Mouse (Mus musculus) mature B cell (primary cell): Measurements from ENCODE around the gene Cracr2a.

Experiments
- in situ Hi-C: fragments of 300-500 bp; cut with MboI; formaldehyde crosslinking; loops from 2 replicates; pipeline ENCODE4 v1.14.3; 2019

Cracr2a gene

DNA sequence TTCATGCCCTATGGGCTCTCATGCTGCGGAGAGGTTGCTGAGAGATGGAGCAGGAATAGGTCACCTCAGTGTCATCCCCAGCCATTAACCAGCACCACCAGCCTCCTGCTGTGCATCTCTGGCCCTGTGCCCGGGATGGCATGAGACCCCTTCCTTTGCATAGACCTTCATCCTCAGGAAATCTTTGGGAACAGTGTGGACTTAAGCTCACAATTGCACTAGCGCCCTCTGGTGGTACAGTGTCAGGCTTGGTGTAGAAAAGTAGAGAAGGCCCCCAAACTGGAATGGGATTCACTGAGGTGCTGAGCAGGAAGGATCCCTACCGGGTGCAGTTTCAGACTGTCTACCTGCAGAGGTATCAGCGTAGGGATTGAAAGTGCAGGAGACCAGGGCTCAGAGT, 64.0 kb downstream of the Cracr2a start:
- in situ Hi-C loops: no loop called here

DNA sequence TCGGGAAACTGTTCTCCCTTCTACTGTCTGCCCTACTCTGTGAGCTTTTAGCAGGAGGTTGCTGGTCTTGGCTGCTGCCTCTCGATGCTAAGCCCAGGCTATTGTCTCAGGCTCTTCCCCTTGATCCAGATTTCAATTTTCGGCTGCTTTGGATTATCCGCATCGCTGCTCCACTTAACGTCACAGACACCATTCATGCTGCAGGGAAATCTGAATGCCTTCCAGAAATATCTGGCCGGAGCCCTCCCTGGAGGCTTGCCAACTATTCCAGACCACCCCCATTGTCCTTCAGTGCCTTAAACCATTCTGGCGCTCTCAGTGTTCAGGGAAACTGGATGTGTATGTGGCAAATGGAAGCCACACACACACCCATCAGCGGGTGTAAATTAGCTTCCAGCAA, 66.3 kb downstream of the Cracr2a start:
- in situ Hi-C loops: no loop called here

GRCm38 (mm10) chr6:127629249-127629648, 68.1 kb downstream of the Cracr2a start:
- in situ Hi-C loops: no loop called here

- in situ Hi-C loops: no loop called here
Observed at GRCm38 (mm10) chr6:127634858-127635257, 73.7 kb downstream of the Cracr2a start.

- in situ Hi-C loops: no loop called here
Observed at GRCm38 (mm10) chr6:127635462-127636189, 74.5 kb downstream of the Cracr2a start.

GRCm38 (mm10) chr6:127641077-127641801, 80.1 kb downstream of the Cracr2a start:
- in situ Hi-C loops: no loop called here

DNA sequence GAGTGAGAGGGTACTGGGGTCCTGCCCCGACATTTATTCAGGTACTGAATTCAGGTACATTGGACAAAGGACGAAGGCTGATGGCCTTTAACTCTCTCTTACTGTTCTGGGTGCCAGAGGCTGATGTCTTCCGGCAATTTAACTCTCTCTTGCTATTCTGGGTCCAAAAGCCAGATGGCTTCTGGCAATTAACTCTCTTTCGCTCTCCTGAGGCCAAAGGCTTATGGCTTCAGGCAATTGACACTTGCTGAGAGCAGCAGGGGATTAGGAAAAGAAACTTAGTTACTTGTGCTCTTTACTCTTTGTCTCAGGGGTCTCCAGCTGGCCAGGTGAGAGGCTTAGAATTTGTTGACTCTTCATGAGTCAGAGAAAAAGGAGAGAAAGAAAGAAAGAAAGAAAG, 94.8 kb downstream of the Cracr2a start:
- in situ Hi-C loops: no loop called here

- in situ Hi-C loops: no loop called here
Observed at GRCm38 (mm10) chr6:127657152-127657551, 96.0 kb downstream of the Cracr2a start.

DNA sequence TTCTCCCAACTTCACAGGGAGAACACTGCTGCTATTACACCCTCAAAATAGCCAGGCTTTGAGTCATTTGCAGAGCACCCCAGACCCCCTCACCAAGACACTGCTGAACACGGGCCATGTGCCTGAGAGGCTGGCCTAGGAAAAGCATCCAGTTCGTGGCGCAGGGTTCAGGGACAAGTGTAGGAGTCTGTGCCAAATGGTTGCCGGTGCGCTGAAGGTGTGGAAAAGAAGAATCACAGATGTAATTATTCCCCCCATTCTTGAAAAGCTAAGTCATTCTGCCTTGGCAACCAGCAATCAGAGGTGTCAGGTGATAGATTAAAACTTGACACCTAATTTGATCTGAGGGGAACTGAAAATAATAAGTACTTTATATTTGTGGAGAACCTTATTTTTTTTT, 98.3 kb downstream of the Cracr2a start:
- in situ Hi-C loops: no loop called here

DNA sequence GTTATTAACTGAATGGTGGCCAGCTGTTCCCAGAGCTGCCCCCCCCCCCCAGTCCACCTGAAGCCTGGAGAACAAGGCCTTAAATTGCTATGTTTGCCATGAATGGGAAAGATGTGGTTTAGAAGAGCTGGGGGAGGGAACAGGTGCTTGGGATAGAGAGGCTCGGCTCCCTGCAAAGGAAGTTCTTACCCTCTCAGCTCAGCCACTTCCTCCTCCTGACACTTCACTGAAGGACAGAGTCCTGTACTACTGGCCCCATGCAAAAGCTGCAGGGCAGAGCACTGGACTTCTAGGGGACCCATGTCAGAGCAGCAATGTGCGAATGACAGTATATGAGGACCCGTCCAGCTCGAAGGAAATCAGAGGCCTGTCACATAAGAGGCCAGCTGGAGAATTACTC, 98.8 kb downstream of the Cracr2a start:
- in situ Hi-C loops: no loop called here

- in situ Hi-C loops: no loop called here
Observed at GRCm38 (mm10) chr6:127661717-127662292, 100.7 kb downstream of the Cracr2a start.

DNA sequence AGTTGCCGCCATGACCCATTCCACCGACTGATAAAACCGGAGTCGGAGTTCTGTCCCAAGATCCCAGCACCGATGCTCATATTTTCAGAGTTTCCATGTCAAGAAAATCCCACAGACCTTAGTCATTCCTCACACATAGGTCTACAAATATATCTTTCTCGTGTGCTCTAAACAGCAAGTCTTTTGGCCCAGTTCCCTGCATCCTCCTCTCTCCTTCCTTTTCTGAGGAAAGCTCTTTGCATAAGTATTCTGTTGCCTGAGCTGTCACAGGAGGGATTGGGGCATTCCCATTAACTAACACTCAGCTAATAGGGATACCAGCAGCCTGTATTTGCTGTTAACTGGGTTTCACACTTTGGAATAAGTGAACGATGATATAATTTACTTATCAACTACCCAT, 102.1 kb downstream of the Cracr2a start:
- in situ Hi-C loops: no loop called here

DNA sequence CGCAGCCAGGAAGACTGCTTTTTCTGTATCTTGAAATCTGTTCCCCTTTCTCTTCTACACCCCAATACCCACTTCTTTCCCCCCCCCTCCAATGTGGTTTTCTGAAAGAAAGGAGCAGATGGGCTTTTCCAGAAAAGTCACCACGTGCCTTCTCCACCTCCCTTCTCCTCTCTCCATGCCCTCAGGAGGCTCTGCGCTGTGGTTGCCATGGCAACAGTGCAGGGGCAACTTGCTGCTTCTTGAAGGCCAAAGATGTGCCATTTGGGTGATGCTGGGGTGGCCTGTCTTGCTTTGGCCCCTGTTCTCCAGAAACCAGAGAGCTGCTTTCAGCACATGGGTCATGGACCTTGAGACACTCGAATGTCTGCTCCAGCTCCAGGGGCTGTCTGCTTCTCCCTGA, 108.2 kb downstream of the Cracr2a start:
- in situ Hi-C loops: no loop called here

DNA sequence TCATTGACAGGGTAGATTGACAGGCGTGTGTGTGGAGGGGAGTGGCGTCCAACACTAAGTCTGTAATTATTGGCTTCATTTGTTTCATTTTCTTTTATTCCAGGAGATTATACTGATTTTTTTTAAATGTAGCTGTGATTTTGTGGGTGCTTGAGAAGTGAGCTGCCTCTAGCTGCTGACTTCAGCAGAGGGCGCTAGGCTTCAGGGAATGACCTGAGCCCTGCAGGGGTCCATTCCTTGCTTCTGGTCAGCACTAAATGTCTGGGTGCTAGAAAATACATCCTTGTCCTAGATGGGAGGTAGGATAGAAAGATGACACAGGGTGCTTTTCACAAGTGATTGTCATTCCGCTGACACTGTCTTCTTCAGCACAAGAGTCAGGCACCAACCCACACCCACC, 108.9 kb downstream of the Cracr2a start:
- in situ Hi-C loops: no loop called here

DNA sequence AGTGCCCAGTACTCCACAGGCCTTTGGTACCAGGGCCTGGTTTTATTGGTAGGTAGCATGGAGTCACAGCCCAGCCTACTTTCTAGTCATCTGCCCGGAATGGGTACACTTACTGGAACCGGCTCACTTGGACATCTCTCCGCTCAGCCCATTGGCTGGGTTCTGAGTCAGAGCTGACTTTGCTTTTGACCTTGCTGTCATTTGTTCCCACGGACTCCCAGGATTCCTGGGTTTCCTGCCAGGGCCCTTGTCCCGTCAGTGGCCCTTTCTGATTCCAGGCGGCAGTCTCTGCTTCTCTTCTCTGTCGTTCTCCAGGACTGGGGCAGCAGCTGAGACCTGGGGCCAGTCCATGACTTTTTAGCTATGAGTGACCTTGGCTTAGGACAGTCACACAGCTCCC, 110.9 kb downstream of the Cracr2a start:
- in situ Hi-C loops: no loop called here

DNA sequence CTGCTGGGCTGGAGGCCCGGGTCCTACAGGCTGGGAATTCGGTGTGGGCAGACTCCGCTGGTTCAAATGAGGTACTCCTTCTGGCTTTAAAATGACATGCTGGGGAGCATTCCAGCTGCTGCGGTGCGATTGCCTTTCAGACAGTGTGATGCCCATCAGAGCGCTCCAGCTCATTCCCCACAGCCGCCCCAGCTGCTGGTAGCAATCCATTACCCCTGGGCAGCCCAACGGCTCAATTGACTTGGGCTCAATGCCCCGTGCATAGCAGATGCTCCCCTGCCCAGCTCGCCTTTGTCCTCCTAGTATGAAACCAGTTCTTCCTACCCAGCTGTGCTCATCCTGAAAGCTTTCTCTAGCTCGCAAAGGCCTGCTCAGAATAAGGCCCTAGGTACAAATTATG, 115.7 kb downstream of the Cracr2a start:
- in situ Hi-C loops: no loop called here

GRCm38 (mm10) chr6:127678320-127678719, 117.2 kb downstream of the Cracr2a start:
- in situ Hi-C loops: no loop called here

DNA sequence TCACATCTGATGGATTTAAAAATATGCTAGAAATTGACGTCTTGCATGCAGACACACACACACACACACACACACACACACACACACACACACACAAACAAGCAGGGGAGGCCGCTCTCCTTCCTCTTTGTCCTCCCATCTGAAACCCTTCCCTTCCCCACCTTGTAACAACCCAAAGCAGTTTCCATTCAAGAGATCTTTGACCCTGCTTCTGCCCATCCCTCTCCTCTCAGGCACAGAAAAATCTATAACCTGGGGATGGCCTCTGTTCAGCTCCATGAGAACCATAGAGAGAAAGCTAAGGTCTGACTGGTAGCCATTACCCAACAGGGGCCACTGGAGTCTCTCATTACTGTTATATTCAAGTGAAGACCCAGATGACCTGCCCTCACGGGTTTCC, 117.9 kb downstream of the Cracr2a start:
- in situ Hi-C loops: no loop called here

- in situ Hi-C loops: no loop called here
Observed at GRCm38 (mm10) chr6:127680784-127681183, 119.6 kb downstream of the Cracr2a start.

DNA sequence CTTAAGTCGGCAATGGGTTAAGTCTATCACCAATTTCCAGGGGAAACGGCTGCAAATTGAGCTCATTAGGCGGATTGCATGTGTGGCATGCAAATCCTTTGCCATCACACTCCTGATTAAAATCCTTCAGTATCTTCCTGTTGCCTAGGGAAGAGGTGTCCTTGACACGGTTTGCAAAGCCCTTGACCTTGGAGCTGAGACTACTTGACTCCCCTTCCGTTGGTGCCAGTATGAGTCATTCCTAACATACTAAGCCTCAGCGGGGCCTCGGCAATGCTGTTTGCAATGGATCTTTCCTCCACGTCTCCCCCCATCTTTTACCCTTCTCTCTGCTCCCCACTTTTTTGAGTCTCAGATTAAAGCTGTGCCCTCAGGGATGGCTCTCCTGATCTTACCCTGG, 122.4 kb downstream of the Cracr2a start:
- in situ Hi-C loops: no loop called here

- in situ Hi-C loops: no loop called here
Observed at GRCm38 (mm10) chr6:127684981-127685380, 123.8 kb downstream of the Cracr2a start.

DNA sequence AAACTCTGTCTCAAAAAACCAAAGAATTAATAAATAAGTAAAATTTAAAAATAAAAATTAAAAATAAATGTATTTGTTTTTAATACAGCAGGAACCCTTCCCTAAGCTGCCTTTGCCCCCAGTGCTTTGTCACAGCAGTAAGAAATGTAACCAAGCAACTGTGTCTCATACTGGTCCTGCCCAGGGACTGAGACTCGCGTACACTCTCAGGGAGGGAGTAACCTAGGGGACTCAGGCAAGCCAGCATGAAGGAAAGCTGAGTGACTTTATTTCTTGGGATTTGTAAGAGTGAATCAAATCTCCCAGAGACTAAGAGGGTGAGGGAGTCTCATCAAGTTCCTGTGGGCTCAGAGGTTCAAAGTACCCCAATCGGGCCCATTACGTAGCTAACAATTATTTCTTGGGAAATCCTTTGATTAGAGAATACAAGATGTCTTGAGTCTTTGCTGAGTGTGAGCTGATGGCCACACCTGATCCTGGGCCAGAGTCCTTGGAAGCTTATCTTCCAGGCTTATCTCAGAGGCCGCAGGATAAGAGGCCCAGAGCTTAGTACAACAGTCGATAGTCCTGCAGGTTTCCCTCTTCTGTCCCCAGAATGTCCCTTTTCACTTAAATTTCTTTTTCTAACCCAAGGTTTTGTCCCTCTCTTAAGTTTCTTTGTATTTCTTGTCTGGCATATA, 126.2 kb downstream of the Cracr2a start:
- in situ Hi-C loops: no loop called here

- in situ Hi-C loops: no loop called here
Observed at GRCm38 (mm10) chr6:127692298-127692697, 131.2 kb downstream of the Cracr2a start.
